Mouse (Mus musculus) mouse trophoblast stem cell (cell line): ENCODE measurements around the gene Emilin1.

Experiments
- in situ Hi-C, 2 experiments: fragments of 300-500 bp; cut with MseI, MboI; formaldehyde crosslinking; loops; 2 replicates in 1 of 2; 3 replicates in 1 of 2; pipeline ENCODE4 v1.15.1; 2025

Gene Emilin1

GRCm38 (mm10) chr5:30925217-30925616 lies 12.0 kb downstream of the Emilin1 start:
- in situ Hi-C loops = no loop called here

GRCm38 (mm10) chr5:30926073-30926472 lies 12.9 kb downstream of the Emilin1 start:
- in situ Hi-C loops = no loop called here

- in situ Hi-C loops = no loop called here
Observed at GRCm38 (mm10) chr5:30927945-30928529, 14.8 kb downstream of the Emilin1 start.

- in situ Hi-C loops = no loop called here
Observed at GRCm38 (mm10) chr5:30930121-30930520, 16.9 kb downstream of the Emilin1 start.

GRCm38 (mm10) chr5:30930846-30931245 lies 17.6 kb downstream of the Emilin1 start:
- in situ Hi-C loops = no loop called here

- in situ Hi-C loops = no loop called here
Observed at GRCm38 (mm10) chr5:30931378-30931777, 18.2 kb downstream of the Emilin1 start.

- in situ Hi-C loops = no loop called here
Observed at GRCm38 (mm10) chr5:30933705-30934104, 20.5 kb downstream of the Emilin1 start.

GRCm38 (mm10) chr5:30934725-30935461 lies 21.7 kb downstream of the Emilin1 start:
- in situ Hi-C loops = no loop called here

GRCm38 (mm10) chr5:30943004-30943403 lies 29.8 kb downstream of the Emilin1 start:
- in situ Hi-C loops = no loop called here

GRCm38 (mm10) chr5:30944344-30944743 lies 31.1 kb downstream of the Emilin1 start:
- in situ Hi-C loops = no loop called here

- in situ Hi-C loops = no loop called here
Observed at GRCm38 (mm10) chr5:30944956-30945781, 32.0 kb downstream of the Emilin1 start, which contains the start of gene Cgref1. Gene Cgref1 (minus strand): TSS chr5:30945591.

GRCm38 (mm10) chr5:30948620-30949019 lies 35.4 kb downstream of the Emilin1 start:
- in situ Hi-C loops = no loop called here

- in situ Hi-C loops = no loop called here
Observed at GRCm38 (mm10) chr5:30949654-30950326, 36.6 kb downstream of the Emilin1 start.

- in situ Hi-C loops = no loop called here
Observed at GRCm38 (mm10) chr5:30950451-30950850, 37.2 kb downstream of the Emilin1 start.

- in situ Hi-C loops = no loop called here
Observed at GRCm38 (mm10) chr5:30950922-30951321, 37.7 kb downstream of the Emilin1 start.

- in situ Hi-C loops = no loop called here
Observed at GRCm38 (mm10) chr5:30951706-30952105, 38.5 kb downstream of the Emilin1 start.

GRCm38 (mm10) chr5:30952551-30952950 lies 39.3 kb downstream of the Emilin1 start:
- in situ Hi-C loops = no loop called here

- in situ Hi-C loops = no loop called here
Observed at GRCm38 (mm10) chr5:30954065-30954464, 40.9 kb downstream of the Emilin1 start.

- in situ Hi-C loops = no loop called here
Observed at GRCm38 (mm10) chr5:30954556-30954955, 41.4 kb downstream of the Emilin1 start.

GRCm38 (mm10) chr5:30955751-30956150 lies 42.5 kb downstream of the Emilin1 start:
- in situ Hi-C loops = no loop called here

GRCm38 (mm10) chr5:30957891-30958290 lies 44.7 kb downstream of the Emilin1 start:
- in situ Hi-C loops = no loop called here
